Mouse (Mus musculus) liver, postnatal 0 days (tissue): ENCODE measurements at regions not wholly inside any gene's neighbourhood (a gene's known extent, or its start where the extent isn't known, plus 50 kb on each side); places are given as distances from the start of the nearest gene placed in this dataset.

ENCODE experiments used
- ATAC-seq: fragments of 200-750 bp; cut with Nextera tagmentation; 2 replicates; pipeline ENCODE4 v1.8.0; 2017; ENCODE audit warnings: mild to moderate bottlenecking, moderate library complexity
- DNase-seq: peaks from one replicate; pipeline ENCODE4 v3.0.0-alpha.2; 2016
- H3K27ac ChIP-seq: fragments of 300-500 bp; sonication (generic); 2 replicates; pipeline ENCODE4 v1.5.1; 2014; ENCODE audit warnings: antibody characterized with exemption, moderate library complexity, mild to moderate bottlenecking, low read depth
- H3K27me3 ChIP-seq: fragments of 300-500 bp; sonication (generic); 2 replicates; pipeline ENCODE4 v1.6.1; 2014; ENCODE audit warnings: low read length, control low read depth, mixed read lengths; ENCODE audit not compliant: insufficient read depth
- H3K36me3 ChIP-seq: fragments of 300-500 bp; sonication (generic); replicated peaks from 2 replicates; pipeline ENCODE4 v1.6.1; 2014; ENCODE audit warnings: mild to moderate bottlenecking, control low read depth, low read length, moderate library complexity, mixed read lengths; ENCODE audit not compliant: insufficient read depth
- H3K4me1 ChIP-seq: fragments of 300-500 bp; sonication (generic); 2 replicates; pipeline ENCODE4 v1.6.1; 2014; ENCODE audit warnings: antibody characterized with exemption, mild to moderate bottlenecking, control low read depth; ENCODE audit not compliant: insufficient read depth
- H3K4me2 ChIP-seq: fragments of 300-500 bp; sonication (generic); 2 replicates; pipeline ENCODE4 v1.6.1; 2014; ENCODE audit warnings: low read depth, mild to moderate bottlenecking, low read length, moderate library complexity, mixed read lengths
- H3K4me3 ChIP-seq: fragments of 300-500 bp; sonication (generic); 2 replicates; pipeline ENCODE4 v1.5.1; 2014; ENCODE audit warnings: low read depth, low read length
- H3K9ac ChIP-seq: fragments of 300-500 bp; sonication (generic); replicated peaks from 2 replicates; pipeline ENCODE4 v1.6.1; 2014; ENCODE audit warnings: mild to moderate bottlenecking, moderate library complexity
- H3K9me3 ChIP-seq: fragments of 300-500 bp; sonication (generic); 2 replicates; pipeline ENCODE4 v1.6.1; 2016; ENCODE audit warnings: mild to moderate bottlenecking, control low read depth, low read length, mixed read lengths
- CTCF ChIP-seq: sonication (generic); IDR thresholded peaks from 2 replicates; pipeline ENCODE4 v1.5.1; 2016; ENCODE audit warnings: antibody characterized with exemption, low read depth
- EP300 ChIP-seq: IDR thresholded peaks from 2 replicates; pipeline ENCODE4 v1.6.1; 2016; ENCODE audit warnings: antibody characterized with exemption, low read depth, mild to moderate bottlenecking
- WGBS: fragments of 180-500 bp; shearing (Covaris S2); extraction: QIAGEN DNeasy Blood & Tissue Kit; methylation state at CpG from one replicate; pipeline ENCODE4 v1.1.7; 2014; ENCODE audit not compliant: insufficient replicate concordance; 5-methylcytosine and 5-hydroxymethylcytosine counted together

GRCm38 (mm10) chr8:109012655-109013054 is 481.2 kb upstream of the Pmfbp1 start:
- no peak overlapping the region for H3K9ac ChIP-seq
- DNase-seq = no peak
- H3K27me3 ChIP-seq = no peaks in the 10 kb centered on the region
- H3K4me3 ChIP-seq = no peak overlapping the region
- H3K4me1 ChIP-seq = no peaks in the 10 kb centered on the region; the same call in 1 of the 2 replicates
- 54% methylated on average over 8 of the region's 8 CpGs for WGBS
- no peak overlapping the region for H3K4me2 ChIP-seq
- no peaks in the 10 kb centered on the region for H3K36me3 ChIP-seq
- H3K27ac ChIP-seq = peak overlapping the region; percentile 41; the same call in 1 of the 2 replicates
- TF ChIP-seq CTCF (no peak), EP300 (no peak)
- ATAC-seq = no peak
- no peaks in the 10 kb centered on the region for H3K9me3 ChIP-seq

- H3K4me3 ChIP-seq = no peak overlapping the region
- H3K9me3 ChIP-seq = no peaks in the 10 kb centered on the region
- TF ChIP-seq CTCF (no peak), EP300 (no peak)
- H3K4me1 ChIP-seq = no peaks in the 10 kb centered on the region; the same call in 1 of the 2 replicates
- 55% methylated on average over 7 of the region's 7 CpGs for WGBS
- ATAC-seq (peak; percentile 47), DNase-seq (no peak)
- H3K9ac ChIP-seq = no peak overlapping the region
- no peaks in the 10 kb centered on the region for H3K27me3 ChIP-seq
- peak overlapping the region; percentile 41; the same call in 1 of the 2 replicates for H3K27ac ChIP-seq
- no peaks in the 10 kb centered on the region for H3K36me3 ChIP-seq
- no peak overlapping the region for H3K4me2 ChIP-seq
Measured at GRCm38 (mm10) chr8:109013577-109013976, 480.2 kb upstream of the Pmfbp1 start.

DNA sequence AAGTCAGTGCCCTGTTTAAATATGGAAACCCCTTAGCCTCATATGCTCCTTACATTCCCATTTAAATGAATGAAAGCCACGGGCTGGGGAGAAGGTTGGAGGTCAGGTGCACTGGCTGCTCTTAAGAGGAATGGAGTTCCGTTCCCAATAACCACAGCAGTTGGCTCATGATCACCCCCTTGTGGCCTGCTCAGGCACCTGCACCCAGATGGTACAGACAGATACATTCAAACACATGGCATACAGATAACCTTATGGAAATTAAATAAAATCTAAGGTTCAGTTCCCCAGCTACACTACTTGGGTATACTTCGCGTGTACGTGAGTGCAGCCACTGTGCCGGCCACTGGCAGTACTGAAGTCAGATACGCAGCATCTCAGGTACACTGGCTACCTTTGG is 479.1 kb upstream of the Pmfbp1 start:
- H3K9ac ChIP-seq = no peak overlapping the region
- DNase-seq (peak; percentile 76), ATAC-seq (peak; percentile 53; the same call in 1 of the 2 replicates)
- H3K36me3 ChIP-seq = no peaks in the 10 kb centered on the region
- 62% methylated on average over 7 of the region's 7 CpGs for WGBS
- no peak overlapping the region for H3K27ac ChIP-seq
- no peaks in the 10 kb centered on the region for H3K9me3 ChIP-seq
- H3K4me2 ChIP-seq = no peak overlapping the region
- TF ChIP-seq CTCF (peak; percentile 94), EP300 (no peak)
- no peaks in the 10 kb centered on the region; the same call in 1 of the 2 replicates for H3K4me1 ChIP-seq
- no peak overlapping the region for H3K4me3 ChIP-seq
- H3K27me3 ChIP-seq = no peaks in the 10 kb centered on the region

DNA sequence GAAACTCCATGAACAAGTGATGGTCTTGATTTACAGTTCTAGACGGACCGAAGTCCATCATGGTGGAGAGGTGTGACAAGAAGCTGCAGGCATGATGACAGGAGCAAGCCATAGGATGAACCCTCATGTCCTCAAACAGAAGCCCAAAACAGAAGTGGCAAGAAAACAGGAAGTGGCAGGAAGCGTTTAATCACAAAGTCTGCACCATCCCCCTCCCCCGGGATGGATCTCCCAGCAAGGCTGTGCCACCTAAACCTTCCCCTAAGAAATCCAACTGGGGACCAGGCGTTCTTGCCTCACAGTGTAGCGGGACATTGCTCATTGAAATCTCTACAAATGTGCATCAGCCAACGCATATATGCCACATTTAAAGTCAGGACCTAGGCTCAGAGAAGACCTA is 474.3 kb upstream of the Pmfbp1 start:
- Histone ChIP-seq H3K4me2 (no peak overlapping the region), H3K4me1 (no peaks in the 10 kb centered on the region), H3K9me3 (no peaks in the 10 kb centered on the region), H3K9ac (no peak overlapping the region), H3K27me3 (no peaks in the 10 kb centered on the region), H3K4me3 (no peak overlapping the region), H3K27ac (no peak overlapping the region), H3K36me3 (no peaks in the 10 kb centered on the region)
- no peak for ATAC-seq
- DNase-seq = no peak
- TF ChIP-seq EP300 (no peak), CTCF (no peak)
- 53% methylated on average over 7 of the region's 7 CpGs for WGBS

- TF ChIP-seq EP300 (no peak), CTCF (no peak)
Measured at GRCm38 (mm10) chr8:109020102-109020501, 473.7 kb upstream of the Pmfbp1 start.

DNA sequence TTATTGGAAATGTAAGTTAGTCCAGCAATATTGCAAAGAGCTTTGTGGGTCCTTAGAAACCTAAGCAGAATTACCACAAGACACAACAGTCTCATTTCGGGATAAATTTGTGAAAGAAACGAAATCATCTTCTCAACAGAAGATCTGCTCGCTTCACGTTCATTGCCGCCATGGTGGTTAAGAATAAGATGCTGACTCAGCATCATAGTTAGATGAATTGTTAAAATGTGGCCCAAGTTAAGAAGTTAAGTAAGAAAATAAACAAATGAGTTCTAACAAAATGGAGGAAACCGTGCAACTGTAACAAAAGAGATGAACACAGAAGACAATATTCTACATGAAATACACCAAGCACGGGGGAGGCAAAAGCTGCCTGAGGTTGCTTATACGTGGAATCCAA is 465.9 kb upstream of the Pmfbp1 start:
- no peak for TF ChIP-seq CTCF
- no peak for TF ChIP-seq EP300
- Histone ChIP-seq H3K4me2 (no peak overlapping the region), H3K27me3 (no peaks in the 10 kb centered on the region), H3K4me1 (no peaks in the 10 kb centered on the region), H3K4me3 (no peak overlapping the region), H3K9me3 (no peaks in the 10 kb centered on the region), H3K36me3 (no peaks in the 10 kb centered on the region), H3K27ac (no peak overlapping the region), H3K9ac (no peak overlapping the region)
- DNase-seq (no peak), ATAC-seq (no peak)
- 82% methylated on average over 8 of the region's 8 CpGs for WGBS

More at GRCm38 (mm10) chr8:109020102-109020501, 473.7 kb upstream of the Pmfbp1 start:
- DNase-seq (no peak), ATAC-seq (no peak)
- 75% methylated on average over 4 of the region's 4 CpGs for WGBS
- no peak overlapping the region for H3K9ac ChIP-seq
- no peaks in the 10 kb centered on the region for H3K27me3 ChIP-seq
- no peaks in the 10 kb centered on the region for H3K4me1 ChIP-seq
- H3K36me3 ChIP-seq = no peaks in the 10 kb centered on the region
- H3K9me3 ChIP-seq = no peaks in the 10 kb centered on the region
- no peak overlapping the region for H3K4me3 ChIP-seq
- no peak overlapping the region for H3K27ac ChIP-seq
- H3K4me2 ChIP-seq = no peak overlapping the region

- DNase-seq (no peak), ATAC-seq (no peak)
- H3K4me3 ChIP-seq = no peak overlapping the region
- no peak overlapping the region for H3K9ac ChIP-seq
- TF ChIP-seq CTCF (no peak), EP300 (no peak)
- 62% methylated on average over 4 of the region's 4 CpGs for WGBS
- H3K27me3 ChIP-seq = no peaks in the 10 kb centered on the region
- no peaks in the 10 kb centered on the region for H3K36me3 ChIP-seq
- no peaks in the 10 kb centered on the region; the same call in 1 of the 2 replicates for H3K9me3 ChIP-seq
- no peaks in the 10 kb centered on the region for H3K4me1 ChIP-seq
- H3K27ac ChIP-seq = no peak overlapping the region
- no peak overlapping the region for H3K4me2 ChIP-seq
Measured at GRCm38 (mm10) chr8:109053608-109054007, 440.2 kb upstream of the Pmfbp1 start.
